Mouse (Mus musculus) gastrocnemius, postnatal 36 days (tissue): ENCODE results near the gene Med26. TPM values are rescaled to one million over a fixed set of nuclear protein-coding genes. Genes with fewer than 3 reads are reported as not detected.

ENCODE experiments used
- DNase-seq, 2 experiments: peaks; one replicate each; pipeline ENCODE4 v3.0.0; 2022
- intact Hi-C: fragments of 180-260 bp; cut with DNase I; formaldehyde crosslinking; loops from one replicate; pipeline ENCODE4 v1.15.1; 2025
- total RNA-seq, 2 experiments: library from RNA; stranded (reverse); gene quantifications; 2 replicates each; pipeline ENCODE4 v1.2.3; 2021

The Med26 gene
- total RNA-seq, 2 experiments from 2014 or later: 8.2 to 8.3 TPM

DNA sequence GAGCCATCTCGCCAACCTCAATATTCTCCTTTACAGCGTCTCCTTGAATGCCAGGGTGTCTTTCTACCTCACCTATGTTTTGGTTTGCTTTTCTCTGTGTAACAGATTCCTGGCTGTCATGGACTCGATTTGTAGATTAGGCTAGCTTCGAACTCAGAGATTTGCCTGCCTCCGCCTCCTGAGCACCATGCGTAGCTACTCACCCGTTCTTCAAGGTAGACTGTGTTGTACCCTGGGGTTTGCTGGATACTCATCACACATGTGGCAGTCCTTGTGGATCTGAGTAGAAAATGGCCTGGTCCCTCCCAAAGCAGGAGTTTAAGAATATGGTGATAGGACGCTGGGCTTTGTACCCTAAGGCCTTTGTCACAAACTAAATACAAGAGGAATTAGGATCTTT lies 54.7 kb downstream of the Med26 start:
- no peak for DNase-seq
- intact Hi-C loops: no loop called here

DNA sequence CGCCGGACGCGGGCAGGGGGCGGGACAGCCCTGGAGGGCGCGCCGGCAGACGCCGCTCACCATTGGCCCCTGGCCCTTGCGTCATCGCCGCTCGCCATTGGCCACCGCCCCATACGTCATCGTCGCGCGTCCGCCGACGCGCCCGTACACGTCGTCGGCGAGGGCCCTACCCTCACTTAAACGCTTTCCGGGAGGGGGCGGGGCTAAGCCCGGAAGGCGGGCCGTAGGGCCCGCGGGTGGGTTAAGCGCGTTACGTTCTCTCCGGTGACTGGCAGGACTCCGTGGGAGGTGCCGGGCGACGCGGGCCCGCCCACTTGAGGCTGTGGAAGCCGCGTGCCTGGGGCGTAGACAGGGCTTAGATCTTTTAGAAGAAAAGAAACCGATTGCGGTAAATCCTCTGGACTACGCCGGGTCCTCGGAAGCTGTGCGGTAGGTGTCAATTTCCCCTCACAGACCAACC lies 55.4 kb downstream of the Med26 start:
- peak; percentile 98 to 99 for DNase-seq
- intact Hi-C loops: no loop called here

- DNase-seq: peak in 1 of 2 experiments; percentile 31
- intact Hi-C loops: no loop called here
Observed at GRCm38 (mm10) chr8:72491680-72492621, 56.1 kb downstream of the Med26 start, which contains the start of gene Slc35e1. TSS of gene Slc35e1 (minus strand) at chr8:72492614.

DNA sequence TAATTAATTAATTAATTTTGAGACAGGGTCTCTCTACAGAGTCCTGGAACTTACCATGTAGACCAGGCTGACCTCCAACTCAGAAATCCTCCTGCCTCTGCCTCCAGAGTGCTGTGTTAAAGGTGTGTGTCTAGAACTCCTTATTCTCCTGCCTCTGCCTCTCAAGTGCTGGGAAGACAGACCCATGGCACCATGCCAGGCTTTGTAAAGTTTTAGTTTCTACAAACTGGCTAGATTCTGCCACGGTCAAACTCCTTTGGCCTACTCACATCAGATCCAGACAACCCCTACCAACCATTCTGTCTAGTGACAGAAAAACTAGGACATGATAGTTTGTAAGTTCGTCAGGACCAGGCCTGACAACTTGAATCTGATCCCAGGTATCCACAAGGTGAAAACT lies 57.1 kb downstream of the Med26 start:
- intact Hi-C loops: no loop called here
- no peak for DNase-seq

DNA sequence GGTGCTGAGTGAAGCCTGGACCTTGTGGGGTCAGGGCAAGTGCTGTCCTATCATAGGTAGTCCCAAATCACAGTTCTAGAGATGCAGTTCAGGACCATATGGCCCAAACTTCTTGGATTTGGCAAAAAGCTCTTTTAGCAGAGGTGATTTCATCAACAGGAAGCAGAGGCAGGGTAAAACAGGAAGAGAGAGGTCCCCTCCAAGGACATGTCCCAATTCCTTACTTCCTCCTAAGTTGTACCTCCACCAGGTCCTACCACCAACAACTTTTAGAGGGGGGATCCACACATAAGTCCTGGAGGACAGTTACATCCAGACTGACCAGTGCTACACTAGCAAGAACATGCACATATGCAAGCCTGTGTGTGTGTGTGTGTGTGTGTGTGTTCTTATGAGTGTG lies 61.1 kb downstream of the Med26 start:
- intact Hi-C loops: loop anchor here (5.0 to 10.0 kb wide), 2 partner anchors 80 to 238 kb away; partner anchors contain the start of gene Sin3b
- DNase-seq: no peak

GRCm38 (mm10) chr8:72485456-72486199 lies 62.4 kb downstream of the Med26 start:
- intact Hi-C loops: loop anchor here (5.0 to 10.0 kb wide), 2 partner anchors 82 to 239 kb away; partner anchors contain the start of gene Sin3b
- no peak for DNase-seq

DNA sequence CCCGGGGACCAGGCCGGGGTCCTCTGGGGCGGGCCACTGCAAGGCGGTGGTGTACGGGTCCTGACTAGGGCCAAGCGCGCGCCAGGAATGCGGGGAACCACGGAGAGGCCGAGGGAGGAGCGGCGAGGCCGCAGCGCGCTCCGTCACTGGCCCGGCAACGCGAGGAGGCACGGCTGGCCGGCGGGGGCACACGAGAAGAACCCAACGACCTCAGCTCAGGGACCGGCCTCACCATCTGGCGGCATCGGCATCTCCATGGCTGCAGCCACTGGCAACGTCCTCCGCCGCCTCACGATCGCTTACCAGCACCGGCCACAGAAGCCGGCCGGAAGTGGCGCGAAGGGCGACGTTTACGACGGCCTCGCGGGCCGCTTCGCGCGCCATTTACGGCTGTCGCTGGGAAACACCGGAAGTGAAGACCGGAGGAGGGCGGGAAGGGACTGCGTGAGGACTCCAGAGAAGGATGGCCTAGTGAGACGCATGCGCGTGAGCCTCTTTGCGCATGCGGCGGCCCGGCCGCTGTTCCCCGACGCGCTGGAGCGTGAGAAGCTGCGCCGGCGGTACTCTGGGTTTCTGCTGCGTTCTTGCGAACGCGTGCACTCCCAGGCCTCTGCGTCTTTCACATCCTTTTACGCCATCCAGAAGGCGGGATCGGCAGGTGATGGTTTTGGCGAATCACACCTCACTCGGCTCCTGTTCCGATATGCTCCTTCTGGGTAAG lies 73.1 kb downstream of the Med26 start, which contains the start of gene Cherp:
TSS of gene Cherp (minus strand) at position 401 of the 721 bp plus-strand sequence.
- intact Hi-C loops: no loop called here
- DNase-seq: peak; percentile 91 to 95

GRCm38 (mm10) chr8:72470684-72471083 lies 77.4 kb downstream of the Med26 start:
- intact Hi-C loops: no loop called here
- DNase-seq: no peak

DNA sequence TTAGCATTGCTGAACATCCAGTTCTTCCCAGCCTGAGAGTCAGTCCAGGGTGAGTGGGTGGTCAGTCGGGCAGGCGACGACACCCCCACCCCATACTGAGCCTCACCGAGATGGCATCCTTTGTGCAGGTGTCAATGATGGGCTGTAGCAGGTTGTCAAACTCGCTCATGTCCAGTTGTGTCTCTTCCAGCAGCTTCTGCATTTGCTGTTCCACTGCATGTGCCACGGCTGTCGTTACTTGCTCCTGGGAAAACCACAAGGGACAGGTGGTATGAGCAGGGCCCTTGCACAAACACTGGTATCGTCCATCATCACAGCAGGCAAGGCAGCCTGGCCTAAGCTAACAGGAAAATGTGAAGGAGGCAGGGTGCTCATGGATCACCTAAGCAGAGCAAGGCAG lies 78.1 kb downstream of the Med26 start:
- intact Hi-C loops: no loop called here

GRCm38 (mm10) chr8:72469243-72469642 lies 78.8 kb downstream of the Med26 start:
- DNase-seq: no peak
- intact Hi-C loops: no loop called here

More for the DNA sequence above, 78.1 kb downstream of the Med26 start:
- no peak for DNase-seq

DNA sequence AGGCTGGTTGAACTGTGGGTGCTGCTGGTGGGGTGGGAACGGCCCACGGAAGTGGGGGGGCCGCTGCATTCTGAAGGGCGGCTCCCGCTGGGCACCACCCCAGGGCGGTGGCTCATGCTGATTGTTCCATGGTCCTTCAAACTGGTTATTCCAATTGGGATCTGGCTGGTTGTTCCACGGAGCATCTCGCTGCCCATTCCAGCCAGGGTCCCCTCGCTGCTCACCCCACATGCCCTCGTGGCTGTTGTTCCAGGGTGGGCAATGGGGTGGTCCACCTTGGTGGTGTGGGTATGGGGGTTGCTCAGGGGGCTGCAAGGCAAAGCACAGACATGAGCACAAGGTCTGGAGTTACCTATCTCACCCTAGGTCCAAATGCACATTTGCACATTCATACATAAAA lies 83.9 kb downstream of the Med26 start:
- no peak for DNase-seq
- intact Hi-C loops: no loop called here

GRCm38 (mm10) chr8:72459881-72460533 lies 88.1 kb downstream of the Med26 start:
- no peak for DNase-seq
- intact Hi-C loops: no loop called here

GRCm38 (mm10) chr8:72458457-72458856 lies 89.6 kb downstream of the Med26 start:
- DNase-seq: no peak
- intact Hi-C loops: no loop called here

GRCm38 (mm10) chr8:72457806-72458205 lies 90.3 kb downstream of the Med26 start:
- intact Hi-C loops: no loop called here
- DNase-seq: no peak

DNA sequence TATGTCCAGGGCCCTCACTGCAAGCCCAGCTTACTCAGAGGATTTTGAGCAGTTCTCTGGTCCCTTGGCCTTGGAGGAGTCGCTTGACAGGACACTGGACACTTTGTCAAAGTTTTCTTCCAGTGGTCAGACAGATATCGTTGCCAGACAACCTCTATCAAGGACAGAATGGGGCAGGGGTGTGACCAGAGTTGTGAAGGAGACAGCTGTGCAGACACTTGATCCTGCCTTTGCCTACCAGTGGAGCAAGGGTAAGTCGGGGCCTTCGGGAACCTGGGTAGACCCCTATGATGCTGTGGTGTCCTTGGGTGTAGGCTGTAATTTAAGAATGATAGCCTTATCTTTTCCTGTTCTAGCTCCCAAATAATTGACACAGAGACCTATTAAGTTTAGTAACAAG lies 92.8 kb downstream of the Med26 start:
- no peak for DNase-seq
- intact Hi-C loops: no loop called here

DNA sequence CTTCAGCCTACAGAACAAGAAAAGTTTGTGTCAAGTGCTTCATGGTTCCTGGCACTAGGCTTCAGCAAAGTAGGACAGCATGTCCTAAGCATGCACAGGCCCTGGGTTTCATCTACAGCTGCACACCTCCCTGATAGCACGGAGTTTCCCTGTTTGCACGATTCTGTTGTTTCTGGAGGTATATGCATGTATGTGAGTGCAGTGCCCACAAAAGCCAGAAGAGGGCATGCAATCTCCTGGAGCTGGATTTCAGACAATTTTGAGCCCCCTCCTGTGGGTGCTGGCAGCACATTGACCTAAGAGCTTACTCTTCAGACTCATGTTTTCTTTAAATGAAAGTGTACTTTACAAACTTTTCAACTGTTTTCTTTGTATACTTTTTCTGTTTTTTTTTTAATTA lies 94.2 kb downstream of the Med26 start:
- intact Hi-C loops: no loop called here
- no peak for DNase-seq

DNA sequence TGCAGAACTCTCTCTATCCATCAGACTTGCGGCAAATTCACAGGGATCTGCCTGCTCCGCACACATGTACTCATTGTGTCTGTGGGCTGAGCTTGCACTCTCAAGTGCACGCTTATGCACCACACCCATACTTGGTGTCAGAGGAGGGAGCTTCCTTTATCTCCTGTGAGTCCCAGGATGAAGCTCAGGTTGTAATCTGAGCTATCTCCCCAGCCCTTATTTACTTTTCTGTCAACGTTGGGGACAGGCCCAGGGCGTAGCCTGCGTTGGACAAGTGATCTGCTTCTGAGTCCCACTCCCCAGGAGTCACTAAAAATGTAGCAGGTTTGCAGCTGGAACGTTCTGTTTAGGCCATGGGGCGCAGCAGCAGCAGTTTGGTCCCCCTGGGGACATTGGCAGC lies 96.6 kb downstream of the Med26 start:
- no peak for DNase-seq
- intact Hi-C loops: no loop called here

DNA sequence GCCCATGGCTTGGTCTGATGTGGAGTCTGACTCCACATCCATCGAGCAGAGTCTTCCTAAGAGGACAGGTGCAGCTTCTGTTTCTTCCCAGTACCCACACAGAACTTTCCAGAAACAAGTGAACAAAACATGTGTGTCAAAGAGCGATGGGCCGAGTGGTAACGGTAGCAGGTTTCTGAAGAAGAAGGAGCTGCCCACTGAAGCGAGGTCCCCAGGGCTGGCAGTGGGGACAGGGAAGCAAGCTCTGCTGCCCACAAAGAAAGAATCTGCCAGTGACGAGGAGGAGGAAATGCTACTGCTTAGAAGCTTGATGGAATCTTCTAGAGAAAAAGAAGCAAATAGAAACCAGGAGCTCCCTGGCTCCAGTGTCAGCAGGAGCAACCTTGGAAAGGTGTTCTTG lies 103.0 kb downstream of the Med26 start:
- DNase-seq: no peak
- intact Hi-C loops: no loop called here
